Mouse (Mus musculus) testis, adult 2 months (tissue): Measurements from ENCODE around the gene Trim66. TPM values are rescaled to one million over a fixed set of nuclear protein-coding genes. Genes with fewer than 3 reads are reported as not detected.

Source experiments
- H3K27ac ChIP-seq: fragments of 200-500 bp; 2 replicates; pipeline ENCODE4 v1.5.1; 2012; ENCODE audit warnings: low read depth, low read length; ENCODE audit not compliant: control insufficient read depth, insufficient read depth
- H3K27me3 ChIP-seq: fragments of 200-500 bp; 2 replicates; pipeline ENCODE4 v1.6.1; 2012; ENCODE audit warnings: mild to moderate bottlenecking, low read length, moderate library complexity; ENCODE audit not compliant: control insufficient read depth, insufficient read depth
- H3K36me3 ChIP-seq: fragments of 200-500 bp; 2 replicates; pipeline ENCODE4 v1.6.1; 2012; ENCODE audit warnings: mild to moderate bottlenecking, low read length; ENCODE audit not compliant: control insufficient read depth, insufficient read depth
- H3K4me1 ChIP-seq: fragments of 200-500 bp; 2 replicates; pipeline ENCODE4 v1.6.1; 2012; ENCODE audit warnings: low read length; ENCODE audit not compliant: control insufficient read depth, insufficient read depth
- H3K4me3 ChIP-seq: fragments of 200-500 bp; 2 replicates; pipeline ENCODE4 v1.5.1; 2012; ENCODE audit warnings: low read depth, mild to moderate bottlenecking, low read length, moderate library complexity, mixed read lengths; ENCODE audit not compliant: control insufficient read depth
- CTCF ChIP-seq: fragments of 200-500 bp; IDR thresholded peaks from 2 replicates; pipeline ENCODE4 v1.5.1; 2012; ENCODE audit warnings: low read depth, mild to moderate bottlenecking, inconsistent platforms, low read length, moderate library complexity; ENCODE audit not compliant: control insufficient read depth, insufficient read depth, insufficient replicate concordance
- POLR2A ChIP-seq: fragments of 200-500 bp; IDR thresholded peaks from 2 replicates; pipeline ENCODE4 v1.6.1; 2012; ENCODE audit warnings: low read depth, mild to moderate bottlenecking, inconsistent platforms, low read length, moderate library complexity; ENCODE audit not compliant: control insufficient read depth
- polyA plus RNA-seq: library from polyadenylated mRNA; depleted of rRNA; stranded (reverse); fragments of >200 nt; gene quantifications from 2 replicates; pipeline ENCODE4 v1.2.3, GENCODE M21; 2012

Trim66 gene
- polyA plus RNA-seq, 1 experiment: 20.6 TPM

DNA sequence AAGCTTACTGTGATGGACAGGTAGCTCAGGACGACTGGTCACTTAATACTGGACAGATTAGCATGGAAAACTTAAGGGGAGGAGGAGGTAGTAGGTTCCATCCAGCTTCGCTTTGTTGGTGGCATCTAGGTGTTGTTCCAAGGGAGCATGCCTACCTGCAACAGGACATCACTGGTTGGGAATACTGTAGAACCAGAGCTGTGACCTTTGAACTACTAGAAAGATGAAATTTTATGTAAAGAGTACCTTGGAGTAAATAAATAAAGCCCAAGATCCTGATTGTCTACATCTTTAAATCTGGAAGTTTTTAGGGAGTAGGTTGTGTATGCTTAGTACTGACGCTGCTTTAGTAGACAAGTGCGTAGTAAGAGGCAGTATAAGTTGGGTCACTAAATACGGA lies 14.2 kb upstream of the Trim66 start:
- Histone ChIP-seq H3K27ac (no peak overlapping the region), H3K36me3 (no peaks in the 10 kb centered on the region; the same call in 1 of the 2 replicates), H3K4me1 (peaks cover 3% of the 10 kb centered on the region), H3K27me3 (no peaks in the 10 kb centered on the region), H3K4me3 (no peak overlapping the region)
- TF ChIP-seq CTCF (no peak), POLR2A (no peak)

DNA sequence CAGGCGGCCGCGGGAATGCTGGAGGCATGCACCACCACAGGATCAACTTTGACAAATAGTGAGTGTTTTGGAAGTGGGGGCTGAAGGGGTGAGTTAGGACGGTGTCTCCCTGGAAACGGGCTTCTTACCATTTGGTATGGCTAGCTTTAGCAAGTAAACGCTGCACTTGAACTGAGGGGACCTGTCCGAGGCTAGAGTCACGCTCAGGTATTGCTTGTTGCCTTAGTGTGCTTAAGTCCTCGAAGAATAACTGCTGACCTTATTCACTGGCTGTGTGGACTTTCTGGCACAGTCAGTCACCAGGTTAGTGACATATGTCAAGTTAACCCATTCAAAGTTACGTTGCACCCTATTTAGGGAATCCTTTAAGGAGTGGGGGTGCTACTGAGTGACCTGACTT lies 12.0 kb upstream of the Trim66 start:
- H3K27ac ChIP-seq: peak overlapping the region; percentile 94
- H3K27me3 ChIP-seq: no peaks in the 10 kb centered on the region
- H3K4me3 ChIP-seq: peak overlapping the region; percentile 95
- peaks cover 3% of the 10 kb centered on the region for H3K4me1 ChIP-seq
- TF ChIP-seq CTCF (no peak), POLR2A (no peak)
- no peaks in the 10 kb centered on the region; the same call in 1 of the 2 replicates for H3K36me3 ChIP-seq

DNA sequence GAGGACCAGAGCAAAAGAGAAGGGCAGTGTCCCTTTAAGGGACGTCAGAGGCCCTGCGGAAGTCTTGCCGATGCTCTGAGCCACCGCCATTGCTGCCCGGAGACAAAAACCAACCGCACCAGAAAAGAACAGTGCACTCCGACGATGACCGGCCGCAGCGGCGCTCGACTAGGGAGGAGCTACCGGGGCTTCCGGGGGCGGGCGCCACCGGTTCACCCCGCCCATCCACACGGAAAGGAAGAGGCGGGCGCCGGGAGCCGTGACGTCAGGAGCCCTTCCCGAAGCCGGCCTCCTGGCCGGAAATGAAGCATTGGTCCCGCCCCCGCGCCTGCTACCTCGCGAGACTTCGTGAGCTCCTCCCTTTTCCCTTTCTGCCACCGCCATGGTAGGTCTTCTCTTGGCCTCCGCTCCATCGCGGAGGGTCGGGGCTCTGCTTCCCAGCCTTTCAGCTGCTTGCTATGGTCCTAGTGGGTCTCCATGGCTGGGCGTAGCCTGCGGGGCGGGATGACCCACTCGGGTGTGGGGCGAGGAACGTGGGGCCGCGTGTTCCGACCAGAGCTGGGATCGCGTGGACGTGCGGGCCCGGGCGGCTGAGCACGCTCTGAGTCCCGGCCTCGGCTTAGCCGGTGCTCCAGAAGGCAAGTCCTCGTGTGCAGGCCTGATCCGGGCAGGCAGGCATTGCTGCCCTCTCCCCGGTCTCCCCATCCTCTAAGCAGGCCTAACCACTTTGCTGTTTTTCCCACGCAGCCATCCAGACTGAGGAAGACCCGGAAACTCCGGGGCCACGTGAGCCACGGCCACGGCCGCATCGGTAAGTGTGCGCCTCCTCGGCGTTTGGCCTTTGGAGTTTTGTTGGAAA lies 11.1 kb upstream of the Trim66 start, which contains the start of gene Rpl27a:
TSS of gene Rpl27a (plus strand) at position 310 of the 859 bp plus-strand sequence.
- Histone ChIP-seq H3K4me3 (peak within 1 kb of the TSS; percentile 95), H3K27ac (peak within 1 kb of the TSS; percentile 95), H3K36me3 (no peaks in the 10 kb centered on the region; the same call in 1 of the 2 replicates), H3K27me3 (no peaks in the 10 kb centered on the region), H3K4me1 (peaks cover 3% of the 10 kb centered on the region)
- no peak for TF ChIP-seq CTCF
- peak; percentile 98 for TF ChIP-seq POLR2A

DNA sequence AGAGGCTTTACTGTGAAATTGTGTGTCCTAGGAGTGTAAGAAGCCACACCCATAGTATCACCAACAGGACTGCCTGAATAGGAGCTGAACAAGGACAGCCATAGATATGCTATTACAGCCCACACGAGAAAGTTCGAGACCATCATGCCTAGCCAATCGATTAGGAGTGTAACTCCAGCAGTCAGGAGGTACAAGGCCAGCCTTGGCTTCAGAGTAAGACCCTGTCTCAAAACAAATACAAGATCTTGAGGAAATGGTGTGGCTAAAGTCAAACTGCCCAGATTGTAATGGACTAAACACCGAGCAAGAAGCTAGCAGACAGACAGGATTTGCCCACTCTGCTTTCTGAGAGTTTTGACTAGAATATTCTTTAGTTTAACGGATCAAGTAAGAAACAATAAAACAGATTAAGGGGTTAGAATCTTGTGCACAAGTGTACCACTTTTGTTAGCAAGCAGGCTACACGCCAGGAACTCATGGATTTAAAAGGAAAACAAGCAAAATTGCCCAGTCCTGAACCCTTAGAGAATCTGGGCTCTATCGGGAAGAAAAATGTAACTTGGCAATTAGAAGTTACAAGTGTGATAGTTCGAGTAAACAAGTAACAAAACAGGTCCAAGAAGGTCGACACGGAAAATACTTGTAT lies 10.2 kb upstream of the Trim66 start:
- H3K4me3 ChIP-seq: peak overlapping the region; percentile 95
- no peaks in the 10 kb centered on the region for H3K36me3 ChIP-seq
- H3K27me3 ChIP-seq: no peaks in the 10 kb centered on the region
- H3K4me1 ChIP-seq: peaks cover 3% of the 10 kb centered on the region
- no peak for TF ChIP-seq POLR2A
- TF ChIP-seq CTCF: no peak
- H3K27ac ChIP-seq: peak overlapping the region; percentile 95

DNA sequence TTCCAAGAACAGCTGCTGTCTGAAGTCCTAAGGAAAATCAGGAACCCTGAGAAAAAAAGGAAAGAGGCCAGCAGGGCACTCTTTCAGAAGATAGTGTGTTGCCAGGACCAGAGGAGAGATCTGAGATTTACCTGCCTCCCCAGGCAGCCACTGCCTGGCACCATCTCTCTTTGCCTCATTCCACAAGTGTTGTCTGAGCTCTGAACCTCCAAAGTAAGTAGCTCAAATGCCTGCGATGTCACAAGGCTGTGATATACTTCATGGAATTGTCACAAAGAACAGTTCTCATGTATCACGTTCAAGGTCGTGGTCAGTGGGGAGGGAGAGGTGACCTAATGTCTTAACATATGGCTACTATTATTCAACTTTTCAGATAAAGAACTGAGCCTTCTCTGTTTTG lies 8.6 kb upstream of the Trim66 start:
- H3K4me1 ChIP-seq: peaks cover 3% of the 10 kb centered on the region

DNA sequence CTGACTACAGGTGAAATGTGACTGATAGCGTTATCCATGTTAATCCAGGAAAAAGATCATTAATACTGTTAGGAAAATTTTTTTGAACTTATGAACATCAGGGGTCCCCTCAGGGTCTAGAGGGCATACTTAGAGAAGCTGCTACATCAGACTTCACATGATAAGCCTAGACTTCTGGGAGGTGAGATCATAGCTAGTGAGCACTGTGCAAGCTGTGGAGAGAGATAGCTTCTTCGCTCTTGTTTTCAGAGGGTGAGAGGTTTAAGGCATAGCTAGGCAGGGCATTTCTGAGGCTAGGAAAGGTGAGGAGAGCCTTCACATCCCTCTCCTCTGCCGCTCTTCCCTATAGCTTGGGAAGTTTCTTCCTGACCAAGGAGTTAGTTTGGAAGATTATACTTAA lies 3.9 kb upstream of the Trim66 start:
- Histone ChIP-seq H3K4me1 (peaks cover 9% of the 10 kb centered on the region), H3K27ac (no peak overlapping the region), H3K27me3 (no peaks in the 10 kb centered on the region), H3K4me3 (no peak overlapping the region), H3K36me3 (no peaks in the 10 kb centered on the region)
- no peak for TF ChIP-seq POLR2A

More for the DNA sequence above, 8.6 kb upstream of the Trim66 start:
- H3K4me3 ChIP-seq: peak overlapping the region; percentile 75
- no peaks in the 10 kb centered on the region for H3K27me3 ChIP-seq
- no peak for TF ChIP-seq CTCF
- peak; percentile 54; the same call in 1 of the 2 replicates for TF ChIP-seq POLR2A
- H3K27ac ChIP-seq: peak overlapping the region; percentile 50
- H3K36me3 ChIP-seq: no peaks in the 10 kb centered on the region

DNA sequence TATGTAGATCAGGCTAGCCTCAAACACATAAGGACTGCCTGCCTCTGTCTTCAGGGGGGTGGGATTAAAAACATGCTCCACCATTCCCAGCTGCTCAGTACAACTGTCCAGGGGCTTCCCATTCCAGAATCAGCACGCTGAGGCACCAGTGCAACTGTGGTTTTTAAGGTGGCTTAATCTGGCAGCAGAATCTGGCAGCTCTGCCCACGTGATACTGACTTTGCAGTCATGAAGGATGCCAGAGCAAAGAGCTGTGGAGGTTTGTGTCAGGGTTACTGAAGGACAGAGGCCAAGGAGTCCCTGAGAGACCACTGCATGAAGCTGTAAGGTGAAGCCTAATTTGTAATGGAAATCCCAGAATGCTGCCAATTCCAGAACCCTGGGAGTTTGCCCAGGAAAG lies 2.9 kb upstream of the Trim66 start:
- H3K27me3 ChIP-seq: no peaks in the 10 kb centered on the region
- H3K36me3 ChIP-seq: no peaks in the 10 kb centered on the region
- peaks cover 9% of the 10 kb centered on the region for H3K4me1 ChIP-seq
- no peak overlapping the region for H3K27ac ChIP-seq
- H3K4me3 ChIP-seq: no peak overlapping the region
- no peak for TF ChIP-seq POLR2A
- TF ChIP-seq CTCF: no peak
